Mouse (Mus musculus) forebrain, embryonic 10.5 days (tissue): Measurements from ENCODE around the gene Rhog. TPM values are rescaled to one million over a fixed set of nuclear protein-coding genes. Genes with fewer than 3 reads are reported as not detected.

Experiments
- DNase-seq: peaks from one replicate; pipeline ENCODE4 v3.0.0-alpha.2; 2017; ENCODE audit warnings: low spot score; ENCODE audit errors: extremely low spot score
- H3K27ac ChIP-seq: fragments of 300-500 bp; sonication (generic); 2 replicates; pipeline ENCODE4 v1.5.1; 2016; ENCODE audit warnings: mild to moderate bottlenecking
- H3K27me3 ChIP-seq: fragments of 300-500 bp; sonication (generic); 2 replicates; pipeline ENCODE4 v1.6.1; 2016; ENCODE audit warnings: mild to moderate bottlenecking; ENCODE audit not compliant: poor library complexity, severe bottlenecking
- H3K36me3 ChIP-seq: fragments of 300-500 bp; sonication (generic); replicated peaks from 2 replicates; pipeline ENCODE4 v1.6.1; 2016; ENCODE audit warnings: mild to moderate bottlenecking, moderate library complexity
- H3K4me1 ChIP-seq: fragments of 300-500 bp; sonication (generic); 2 replicates; pipeline ENCODE4 v1.6.1; 2016
- H3K4me3 ChIP-seq: fragments of 300-500 bp; sonication (generic); 2 replicates; pipeline ENCODE4 v1.5.1; 2016; ENCODE audit warnings: mild to moderate bottlenecking, moderate library complexity
- H3K9me3 ChIP-seq: fragments of 300-500 bp; sonication (generic); 2 replicates; pipeline ENCODE4 v1.6.1; 2016; ENCODE audit warnings: mild to moderate bottlenecking, moderate library complexity
- WGBS: fragments of 180-500 bp; shearing (Covaris S2); methylation state at CpG from one replicate; pipeline ENCODE4 v1.1.7; 2016; 5-methylcytosine and 5-hydroxymethylcytosine counted together
- polyA plus RNA-seq: library from polyadenylated mRNA; unstranded; fragments of >200 nt; fragmentation: Nextera tagmentation; extraction: Ambion mirVana; gene quantifications from 2 replicates; pipeline ENCODE4 v1.2.1, GENCODE M21; 2016

Rhog gene
- polyA plus RNA-seq, result 37.9 and 39.2 TPM in 2 replicates

DNA sequence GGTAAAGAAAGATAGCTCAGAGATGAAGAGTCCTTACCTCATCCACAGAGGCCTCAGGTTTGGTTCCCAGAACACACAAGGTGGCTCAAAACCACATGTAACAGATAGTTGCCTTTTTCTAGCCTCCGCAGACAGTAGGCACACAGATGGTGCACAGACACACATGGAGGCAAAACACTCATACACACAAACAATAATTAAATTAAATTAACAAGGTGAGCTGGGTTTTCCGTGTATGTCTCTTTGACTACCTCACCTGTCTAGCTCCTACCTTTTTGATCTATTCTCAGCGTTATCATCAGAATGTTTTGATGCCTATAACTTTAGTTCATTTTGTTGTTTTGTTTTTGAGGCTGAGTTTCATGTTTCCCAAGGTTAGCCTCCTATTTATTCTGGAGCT is at the start of gene Rhog:
TSS of gene Rhog (minus strand) at position 101 of the 400 bp plus-strand sequence.
- H3K4me1 ChIP-seq, result peaks cover 5% of the 10 kb centered on the region
- no peak within 1 kb of the TSS for H3K27ac ChIP-seq
- no peaks in the 10 kb centered on the region for H3K27me3 ChIP-seq
- 84% methylated on average over 3 of the region's 3 CpGs for WGBS
- no peak within 1 kb of the TSS for H3K4me3 ChIP-seq
- H3K9me3 ChIP-seq, result no peaks in the 10 kb centered on the region
- H3K36me3 ChIP-seq, result no peaks in the 10 kb centered on the region
- DNase-seq, result no peak

DNA sequence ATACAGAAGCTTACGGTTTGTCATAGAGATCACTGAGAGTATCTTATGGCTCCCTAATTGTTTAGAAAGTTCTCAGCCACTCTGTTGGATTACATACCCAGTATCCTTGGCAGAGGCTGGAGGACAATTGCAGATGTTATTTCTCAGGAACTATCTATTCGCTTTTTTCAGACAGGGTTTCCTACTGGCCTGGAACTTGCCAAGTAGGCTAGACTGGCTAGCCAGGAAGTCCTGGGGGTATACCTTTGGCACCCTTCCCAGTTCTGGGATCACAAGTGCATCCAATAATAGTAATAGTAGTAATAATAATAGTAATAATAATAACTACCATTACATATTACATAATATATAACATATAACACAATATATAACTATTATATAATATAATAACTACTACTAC is 49.7 kb upstream of the Rhog start:
- no peaks in the 10 kb centered on the region for H3K4me1 ChIP-seq
- whole genome bisulfite sequencing, result 89% methylated on average over 2 of the region's 2 CpGs
- no peak for DNase-seq
- H3K36me3 ChIP-seq, result no peaks in the 10 kb centered on the region
- no peak overlapping the region for H3K4me3 ChIP-seq
- no peaks in the 10 kb centered on the region for H3K9me3 ChIP-seq
- H3K27ac ChIP-seq, result no peak overlapping the region
- H3K27me3 ChIP-seq, result no peaks in the 10 kb centered on the region

DNA sequence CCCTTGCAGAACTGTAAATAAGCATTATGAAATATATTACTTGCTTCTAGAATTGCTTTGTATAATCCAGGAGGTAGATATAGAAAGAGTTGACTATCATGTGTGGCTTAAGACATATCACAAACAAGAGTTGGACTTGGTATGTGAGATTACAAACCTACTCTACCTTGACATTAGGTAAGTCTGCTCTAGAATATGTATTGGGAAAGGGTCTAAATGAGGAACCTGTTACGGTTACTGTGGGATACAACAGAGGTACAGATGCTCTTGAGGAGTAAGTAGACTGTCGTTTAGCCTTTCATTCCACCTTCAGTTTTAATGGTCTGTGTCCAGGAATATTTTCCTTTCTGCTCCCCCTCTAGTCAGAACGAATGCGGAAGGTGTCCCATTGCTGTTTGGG is 46.6 kb upstream of the Rhog start:
- H3K27ac ChIP-seq, result no peak overlapping the region
- no peak overlapping the region for H3K4me3 ChIP-seq
- DNase-seq, result no peak

DNA sequence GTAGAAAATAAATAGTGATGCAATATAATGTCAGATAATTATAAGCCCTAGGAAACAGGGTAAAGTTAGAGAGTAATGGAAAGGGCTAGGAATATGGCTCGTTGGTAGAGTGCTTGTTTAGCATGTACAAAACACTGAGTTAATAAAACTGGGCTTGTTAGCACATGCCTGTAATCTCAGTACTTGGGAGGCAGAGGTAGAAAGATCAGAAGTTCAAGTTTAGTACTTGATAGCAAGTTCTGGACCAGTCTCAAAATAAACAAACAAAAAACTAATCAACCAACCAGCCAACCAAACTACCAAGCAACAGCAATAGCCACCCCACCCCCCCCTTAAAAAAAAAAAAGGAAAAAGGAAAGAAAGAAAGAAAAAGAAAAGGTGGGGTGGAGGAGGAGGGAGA is 44.9 kb upstream of the Rhog start:
- no peaks in the 10 kb centered on the region for H3K27me3 ChIP-seq
- H3K4me3 ChIP-seq, result no peak overlapping the region
- no peaks in the 10 kb centered on the region for H3K9me3 ChIP-seq
- no peak overlapping the region for H3K27ac ChIP-seq
- WGBS, result 87% methylated on average over 1 of the region's 1 CpGs
- no peaks in the 10 kb centered on the region for H3K36me3 ChIP-seq
- no peak for DNase-seq
- no peaks in the 10 kb centered on the region for H3K4me1 ChIP-seq

More for the DNA sequence above, 46.6 kb upstream of the Rhog start:
- Histone ChIP-seq H3K9me3 (no peaks in the 10 kb centered on the region), H3K27me3 (no peaks in the 10 kb centered on the region), H3K36me3 (no peaks in the 10 kb centered on the region), H3K4me1 (no peaks in the 10 kb centered on the region)
- 90% methylated on average over 4 of the region's 4 CpGs for WGBS

DNA sequence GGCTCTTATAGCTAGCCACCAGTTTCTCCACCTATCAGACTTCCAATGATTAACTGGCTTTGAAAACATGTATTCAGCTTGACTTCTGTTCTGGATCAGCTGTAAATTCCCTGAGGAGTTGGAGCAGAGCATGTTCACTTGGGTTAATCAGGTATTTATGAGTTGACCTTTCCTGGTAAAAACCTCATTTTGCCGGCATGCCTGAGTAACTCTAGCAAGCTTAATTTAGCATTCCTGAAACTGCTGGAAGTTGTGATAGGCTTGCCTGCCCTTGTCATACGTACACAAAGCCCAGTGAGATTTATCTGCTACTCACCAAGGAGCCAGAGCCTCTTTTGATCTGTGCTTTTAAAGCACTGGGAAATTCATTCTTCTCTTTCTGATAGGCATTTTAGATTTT is 37.4 kb upstream of the Rhog start:
- Histone ChIP-seq H3K27ac (no peak overlapping the region), H3K4me3 (no peak overlapping the region), H3K36me3 (no peaks in the 10 kb centered on the region), H3K4me1 (peaks cover 10% of the 10 kb centered on the region), H3K9me3 (no peaks in the 10 kb centered on the region), H3K27me3 (no peaks in the 10 kb centered on the region)
- 25% methylated on average over 2 of the region's 2 CpGs for WGBS
- DNase-seq, result no peak

DNA sequence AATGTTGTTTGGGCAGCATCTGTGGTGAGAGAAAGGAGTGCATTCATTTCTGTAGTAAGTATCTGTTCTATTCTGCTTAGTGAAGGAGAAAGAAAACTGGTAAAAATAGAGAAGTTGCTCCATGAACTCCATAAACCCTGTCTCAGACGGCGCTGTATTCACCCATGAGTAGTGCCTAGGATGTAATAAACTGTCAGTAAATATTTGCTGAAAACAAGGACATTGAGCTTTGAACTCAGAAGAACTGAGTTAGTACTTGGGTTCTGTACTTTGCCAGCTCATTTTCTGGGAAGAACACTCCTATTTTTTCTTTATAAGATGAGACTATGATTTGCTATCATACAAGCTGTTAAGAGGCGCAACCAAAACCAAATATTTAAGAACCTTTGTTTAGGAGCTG is 36.4 kb upstream of the Rhog start:
- no peak overlapping the region for H3K27ac ChIP-seq
- WGBS, result 95% methylated on average over 3 of the region's 3 CpGs
- no peak overlapping the region for H3K4me3 ChIP-seq
- peaks cover 10% of the 10 kb centered on the region for H3K4me1 ChIP-seq
- H3K27me3 ChIP-seq, result no peaks in the 10 kb centered on the region
- no peak for DNase-seq
- no peaks in the 10 kb centered on the region for H3K36me3 ChIP-seq
- H3K9me3 ChIP-seq, result no peaks in the 10 kb centered on the region

DNA sequence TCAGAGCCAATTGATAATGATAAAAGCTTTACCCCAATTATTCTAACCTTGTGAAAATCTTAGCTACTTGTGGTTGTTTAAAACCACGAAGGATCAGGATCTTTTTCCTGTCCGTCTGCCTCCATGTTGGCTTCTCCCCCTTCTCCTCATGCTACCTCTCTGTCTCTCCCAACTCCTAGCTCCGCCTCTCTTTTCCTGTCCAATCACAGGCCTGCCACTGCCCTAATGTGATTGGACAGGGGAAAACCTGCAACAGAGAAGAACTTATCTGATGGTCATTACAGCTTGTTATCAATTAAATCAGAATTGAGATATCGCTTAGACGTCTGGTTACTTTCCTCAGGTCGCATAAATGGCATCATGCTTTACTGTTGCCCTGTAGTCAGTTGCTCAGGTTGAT is 33.6 kb upstream of the Rhog start:
- H3K27ac ChIP-seq, result no peak overlapping the region
- DNase-seq, result no peak
- WGBS, result 84% methylated on average over 6 of the region's 6 CpGs
- no peaks in the 10 kb centered on the region for H3K27me3 ChIP-seq
- H3K36me3 ChIP-seq, result no peaks in the 10 kb centered on the region
- no peaks in the 10 kb centered on the region for H3K9me3 ChIP-seq
- H3K4me3 ChIP-seq, result no peak overlapping the region
- peaks cover 10% of the 10 kb centered on the region for H3K4me1 ChIP-seq

DNA sequence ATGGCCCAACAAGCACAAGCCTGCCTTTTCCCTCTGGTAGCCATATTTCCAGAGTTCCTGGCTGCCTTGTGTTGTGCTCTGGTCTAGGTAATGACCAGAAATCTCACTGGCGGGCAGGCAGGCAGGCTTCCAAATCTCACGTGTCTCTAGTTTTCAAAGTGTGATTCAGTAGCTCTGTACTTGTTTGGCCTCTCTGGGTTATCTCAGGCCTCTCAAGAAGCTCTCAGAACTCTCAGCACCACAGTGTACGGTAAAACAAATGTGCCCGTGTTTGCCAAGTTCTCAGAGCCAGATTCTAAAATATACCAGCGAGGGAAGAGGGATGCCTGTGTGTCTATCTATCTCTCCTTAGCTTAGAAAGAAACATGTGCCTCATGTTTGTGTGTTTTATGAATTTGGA is 26.4 kb upstream of the Rhog start:
- Histone ChIP-seq H3K36me3 (no peaks in the 10 kb centered on the region), H3K27ac (no peak overlapping the region), H3K9me3 (no peaks in the 10 kb centered on the region), H3K27me3 (no peaks in the 10 kb centered on the region), H3K4me3 (no peak overlapping the region), H3K4me1 (no peaks in the 10 kb centered on the region)
- WGBS, result 87% methylated on average over 5 of the region's 5 CpGs
- DNase-seq, result no peak

DNA sequence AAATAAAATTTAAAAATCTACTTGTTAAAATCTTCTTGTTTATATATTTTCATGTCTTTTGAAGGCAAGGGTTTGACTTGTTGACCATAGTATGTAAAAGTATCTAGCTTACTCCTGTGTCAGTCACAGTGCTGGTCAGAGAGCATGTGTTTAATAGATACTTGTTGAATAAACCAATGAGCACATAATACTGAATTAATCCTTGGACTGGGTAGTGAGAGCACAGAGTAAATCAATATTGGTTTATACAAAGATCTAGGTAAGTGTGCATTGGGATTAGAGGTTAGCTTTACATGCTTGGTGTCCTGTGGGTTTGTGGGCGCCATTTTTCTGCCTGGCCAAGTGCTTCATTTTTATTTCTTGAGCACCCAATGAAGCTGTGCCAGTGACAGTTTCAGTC is 25.5 kb upstream of the Rhog start:
- no peaks in the 10 kb centered on the region for H3K4me1 ChIP-seq
- DNase-seq, result no peak
- no peak overlapping the region for H3K27ac ChIP-seq
- WGBS, result 86% methylated on average over 1 of the region's 1 CpGs
- H3K36me3 ChIP-seq, result no peaks in the 10 kb centered on the region
- H3K4me3 ChIP-seq, result no peak overlapping the region
- H3K27me3 ChIP-seq, result no peaks in the 10 kb centered on the region
- no peaks in the 10 kb centered on the region for H3K9me3 ChIP-seq

DNA sequence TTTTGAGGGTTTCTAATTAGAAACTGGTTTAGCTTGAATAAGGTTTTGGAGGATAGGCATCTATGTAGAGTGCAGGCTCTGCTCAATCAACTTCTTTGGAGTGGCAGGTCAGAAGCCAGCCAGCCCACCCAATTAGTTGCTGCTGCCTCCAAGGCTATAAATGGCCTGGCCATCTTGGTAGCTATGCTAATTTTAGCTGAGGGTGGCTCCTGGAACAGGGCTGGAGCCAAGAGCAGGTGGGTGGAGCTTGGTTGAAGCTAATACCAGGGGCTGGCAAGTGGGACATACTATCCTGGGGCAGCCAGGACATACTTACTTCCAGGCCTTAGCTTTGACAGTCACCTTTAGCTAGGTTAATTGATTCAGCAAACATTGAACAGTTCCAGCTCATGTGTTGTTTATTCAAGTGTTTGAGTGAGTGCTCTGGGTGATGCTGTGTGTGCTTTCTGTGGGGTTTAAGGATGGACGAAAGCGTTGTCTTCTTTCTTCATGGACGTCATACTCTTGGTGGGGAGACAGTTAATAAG is 16.6 kb upstream of the Rhog start:
- Histone ChIP-seq H3K27me3 (peaks cover 26% of the 10 kb centered on the region), H3K4me3 (no peak overlapping the region), H3K4me1 (peaks cover 13% of the 10 kb centered on the region), H3K36me3 (no peaks in the 10 kb centered on the region), H3K27ac (no peak overlapping the region), H3K9me3 (no peaks in the 10 kb centered on the region)
- no peak for DNase-seq
- WGBS, result 93% methylated on average over 3 of the region's 3 CpGs

DNA sequence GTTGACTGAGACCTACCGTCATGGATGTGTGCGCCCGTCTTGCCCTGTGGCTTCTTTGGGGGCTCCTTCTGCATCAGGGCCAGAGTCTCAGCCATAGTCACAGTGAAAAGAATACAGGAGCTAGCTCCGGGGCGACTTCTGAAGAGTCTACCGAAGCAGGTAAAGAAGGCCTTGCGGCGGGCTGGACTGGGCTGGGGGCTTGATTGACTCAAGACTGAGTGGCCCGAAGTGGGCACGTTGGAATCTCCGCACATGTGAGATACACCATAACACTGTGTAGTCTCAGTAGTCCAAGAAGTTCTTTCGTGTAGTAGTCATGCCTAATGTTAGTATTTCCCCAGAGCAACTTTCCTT is 12.5 kb upstream of the Rhog start:
- Histone ChIP-seq H3K27me3 (peaks cover 26% of the 10 kb centered on the region), H3K36me3 (no peaks in the 10 kb centered on the region), H3K27ac (peak overlapping the region; percentile 85), H3K4me3 (peak overlapping the region; percentile 90), H3K9me3 (no peaks in the 10 kb centered on the region), H3K4me1 (peaks cover 17% of the 10 kb centered on the region)
- 5% methylated on average over 12 of the region's 12 CpGs for WGBS
- DNase-seq, result no peak

DNA sequence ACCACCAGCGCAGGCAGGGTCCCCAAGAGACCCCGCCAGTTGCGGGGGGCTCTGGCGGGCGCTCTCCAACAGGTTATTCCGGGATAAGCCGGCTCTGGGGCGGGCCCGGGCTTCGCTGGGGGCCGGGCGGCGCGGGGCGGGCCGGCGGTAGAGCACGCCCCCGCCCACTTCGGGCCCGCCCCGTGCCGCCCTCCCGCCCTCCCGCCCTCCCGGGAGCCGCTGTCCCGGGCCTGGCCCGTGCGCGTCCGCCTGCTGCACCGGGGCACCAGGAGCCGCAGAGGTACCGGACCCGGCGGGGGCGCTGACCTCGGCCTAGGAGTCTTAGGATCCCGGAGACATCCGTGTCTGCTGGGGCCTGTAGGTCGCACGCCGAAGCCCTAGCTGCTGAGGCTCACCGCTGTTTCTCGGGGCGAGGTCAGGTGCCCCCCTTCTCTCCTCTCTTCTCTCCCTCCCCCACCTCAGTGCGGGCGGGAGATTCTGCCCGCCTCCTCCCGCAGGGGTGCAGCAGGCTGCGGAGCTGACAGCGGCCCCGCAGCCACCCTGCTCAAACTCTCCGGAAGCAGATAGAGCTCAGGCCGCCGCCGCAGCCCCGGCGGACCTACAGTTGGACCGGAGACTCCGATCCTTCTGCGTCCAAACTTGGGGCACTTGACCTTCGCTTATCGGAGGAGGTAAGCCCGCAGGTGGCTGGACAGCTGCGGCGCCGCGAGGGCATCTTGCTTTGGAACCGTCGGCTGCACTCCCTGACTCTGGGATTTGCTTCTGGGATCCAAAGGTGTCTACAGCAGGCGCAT is 11.9 kb upstream of the Rhog start, which contains the start of gene Stim1:
TSS of gene Stim1 (plus strand) at position 206 of the 794 bp plus-strand sequence.
- Histone ChIP-seq H3K36me3 (no peaks in the 10 kb centered on the region), H3K4me3 (peak within 1 kb of the TSS; percentile 90), H3K27me3 (peaks cover 26% of the 10 kb centered on the region), H3K27ac (peak within 1 kb of the TSS; percentile 85), H3K4me1 (peaks cover 17% of the 10 kb centered on the region), H3K9me3 (no peaks in the 10 kb centered on the region)
- WGBS, result under 1% methylated on average over 62 of the region's 73 CpGs
- peak; percentile 60 for DNase-seq

DNA sequence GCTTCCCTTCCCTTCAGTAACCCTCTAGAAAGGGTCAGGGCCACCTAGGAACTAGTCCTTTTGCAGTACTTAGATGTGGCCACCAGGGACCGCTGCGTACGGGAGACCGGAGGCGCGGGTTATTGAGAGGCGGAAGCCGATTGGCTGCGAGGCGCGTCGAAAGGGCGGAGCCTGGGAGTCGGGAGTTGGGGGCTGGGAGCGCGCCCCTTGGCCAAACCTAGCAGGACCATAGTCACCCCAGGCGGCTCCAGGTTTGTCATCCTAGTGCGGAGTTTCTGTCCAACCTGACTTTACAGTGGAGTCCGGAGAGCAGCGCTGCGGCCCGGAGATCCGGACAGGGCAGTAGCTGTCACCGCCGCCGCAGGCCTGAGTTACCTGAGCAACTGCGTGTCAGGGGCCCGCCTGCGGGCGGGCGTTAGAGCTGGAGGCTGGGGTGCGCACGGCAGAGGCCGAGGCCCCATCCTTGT is 11.3 kb upstream of the Rhog start:
- Histone ChIP-seq H3K27ac (peak overlapping the region; percentile 85), H3K4me1 (peaks cover 17% of the 10 kb centered on the region), H3K27me3 (peaks cover 26% of the 10 kb centered on the region), H3K9me3 (no peaks in the 10 kb centered on the region), H3K4me3 (peak overlapping the region; percentile 90), H3K36me3 (no peaks in the 10 kb centered on the region)
- DNase-seq, result peak; percentile 93
- under 1% methylated on average over 34 of the region's 34 CpGs for WGBS
